Mouse (Mus musculus): ENCODE data around the gene Ctnna2.

The Ctnna2 gene

DNA sequence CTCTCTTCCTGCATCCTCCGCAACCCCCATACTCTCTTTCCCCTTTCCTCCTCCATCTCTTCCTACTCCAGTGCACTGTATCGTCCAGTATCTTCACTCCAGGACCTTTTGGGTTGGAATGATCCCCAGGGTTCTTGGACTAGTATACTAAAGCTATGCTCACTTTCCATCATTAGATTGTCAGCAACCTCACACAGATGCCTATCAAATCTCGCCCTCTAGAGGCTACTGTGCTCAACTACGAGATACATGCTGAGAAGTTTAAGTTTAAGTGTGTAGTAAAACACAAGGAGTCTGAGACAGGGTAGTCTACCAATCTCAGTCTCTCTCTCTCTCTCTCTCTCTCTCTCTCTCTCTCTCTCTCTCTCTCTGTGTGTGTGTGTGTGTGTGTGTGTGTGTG is 396.9 kb downstream of the Ctnna2 start:
- in situ Hi-C loops (cut with MseI, MboI) = no loop called here

DNA sequence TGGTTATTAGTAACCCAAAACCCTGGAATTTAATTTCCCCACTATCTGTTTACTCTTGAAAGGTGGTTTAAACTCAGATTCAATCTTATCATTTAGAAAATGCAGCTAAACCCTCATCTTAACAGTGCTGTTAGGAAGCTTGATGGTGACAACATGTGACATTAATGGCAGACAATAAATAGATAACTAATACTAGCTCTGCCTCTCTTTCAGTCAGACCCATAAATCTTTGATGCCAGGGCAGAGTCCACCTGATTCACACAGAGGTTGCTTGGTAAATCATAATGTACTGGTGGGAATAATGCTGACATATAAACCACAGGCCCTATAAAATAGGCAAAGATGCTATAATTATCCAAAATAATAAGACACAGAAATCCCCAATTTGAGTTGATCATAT is 398.6 kb downstream of the Ctnna2 start:
- in situ Hi-C loops (cut with MseI, MboI) = no loop called here

DNA sequence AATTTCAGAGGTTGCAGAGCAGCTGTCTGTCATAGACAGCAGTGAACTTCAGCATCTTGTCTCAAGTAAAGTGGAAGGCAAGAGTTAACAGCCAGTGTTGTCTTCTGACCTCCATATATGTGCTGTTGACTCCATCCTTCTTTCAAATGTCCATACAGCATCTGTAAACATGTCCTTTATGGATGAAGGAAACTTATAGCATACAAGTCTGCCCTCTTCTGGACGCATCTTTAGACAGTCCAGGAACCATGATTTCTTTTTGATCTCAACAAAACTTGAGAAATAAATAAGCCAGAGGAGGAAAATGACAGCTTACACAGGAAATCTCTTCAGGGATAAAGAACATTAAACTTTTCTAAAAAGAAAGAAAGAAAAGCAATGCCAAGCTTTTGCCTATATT is 400.9 kb downstream of the Ctnna2 start:
- in situ Hi-C loops (cut with MseI, MboI) = no loop called here

DNA sequence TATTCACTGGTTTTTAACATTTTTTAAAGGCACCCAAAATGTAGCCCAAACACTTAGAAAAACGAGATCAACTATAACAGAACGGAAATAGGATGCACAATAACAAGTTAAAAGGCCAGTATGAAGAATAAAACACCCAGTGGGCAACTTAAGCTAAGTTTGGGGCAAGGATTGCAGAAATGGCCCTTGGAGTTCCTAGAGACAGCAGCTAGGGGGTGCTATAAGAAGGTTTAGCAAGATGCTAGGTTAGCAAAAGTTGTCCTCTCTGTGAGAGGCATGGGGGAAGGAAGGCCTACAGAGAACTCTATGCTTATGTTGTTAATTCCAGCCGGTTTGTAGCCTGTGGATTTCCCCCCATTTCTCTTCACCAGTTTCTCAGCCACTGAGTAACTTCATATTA is 401.9 kb downstream of the Ctnna2 start:
- in situ Hi-C loops (cut with MseI, MboI) = no loop called here

DNA sequence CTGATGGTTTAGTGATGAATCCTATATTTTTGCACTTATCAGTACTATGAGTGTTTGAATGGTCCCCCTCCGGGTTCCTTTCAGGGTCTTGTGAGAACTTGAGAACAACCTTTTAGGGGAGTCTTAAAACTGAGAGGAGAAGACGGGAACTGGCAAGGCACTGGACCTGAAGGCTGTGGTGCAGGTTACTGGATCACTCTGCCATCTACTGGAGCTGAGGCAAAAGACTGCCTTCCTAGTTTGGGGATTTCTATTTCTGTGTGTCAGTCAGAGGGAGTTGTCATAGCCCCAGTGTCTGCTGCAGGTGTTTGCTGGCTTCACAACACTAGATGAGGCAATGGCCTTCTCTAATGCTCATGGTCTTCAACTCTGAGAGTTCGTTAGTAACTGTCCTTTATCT is 406.9 kb downstream of the Ctnna2 start:
- in situ Hi-C loops (cut with MseI, MboI) = no loop called here

DNA sequence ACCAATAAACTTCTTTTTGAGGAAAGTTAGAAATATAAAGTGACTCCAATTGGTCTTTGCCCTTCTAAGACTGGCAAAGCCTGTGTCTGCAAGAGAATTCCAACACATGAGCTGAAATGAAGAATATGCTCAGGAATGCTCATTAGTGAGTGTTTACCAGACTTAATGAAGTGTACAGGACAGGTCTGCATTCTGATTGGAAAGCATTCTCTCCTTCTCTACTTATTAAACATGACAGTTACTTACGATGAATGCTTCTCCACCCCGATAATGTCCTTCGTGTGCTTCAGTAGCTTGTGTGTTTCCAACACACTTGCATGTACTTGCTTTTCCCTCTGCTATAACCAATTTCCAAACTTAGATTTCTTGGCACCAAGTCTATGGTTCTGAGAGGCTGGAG is 409.6 kb downstream of the Ctnna2 start:
- in situ Hi-C loops (cut with MseI, MboI) = no loop called here

DNA sequence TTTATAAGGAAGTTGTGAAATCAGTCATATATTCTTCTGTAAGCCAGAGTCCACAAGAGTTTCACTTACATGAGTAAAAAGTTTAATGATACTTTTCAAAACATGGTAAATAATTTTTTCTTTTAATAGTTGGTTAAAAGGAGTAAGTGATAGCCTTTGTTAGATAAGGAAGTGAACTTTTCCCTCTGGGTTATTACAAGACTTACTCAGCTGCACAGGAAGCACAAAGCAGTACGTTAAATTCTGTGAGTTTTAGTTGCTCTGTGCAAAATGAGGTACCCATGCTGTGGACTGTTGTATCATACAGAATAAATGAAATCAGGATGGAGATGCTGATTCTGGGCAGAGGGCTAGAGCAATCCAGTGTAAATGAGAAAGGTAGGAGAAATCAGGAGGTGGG is 423.3 kb downstream of the Ctnna2 start:
- in situ Hi-C loops (cut with MseI, MboI) = no loop called here

DNA sequence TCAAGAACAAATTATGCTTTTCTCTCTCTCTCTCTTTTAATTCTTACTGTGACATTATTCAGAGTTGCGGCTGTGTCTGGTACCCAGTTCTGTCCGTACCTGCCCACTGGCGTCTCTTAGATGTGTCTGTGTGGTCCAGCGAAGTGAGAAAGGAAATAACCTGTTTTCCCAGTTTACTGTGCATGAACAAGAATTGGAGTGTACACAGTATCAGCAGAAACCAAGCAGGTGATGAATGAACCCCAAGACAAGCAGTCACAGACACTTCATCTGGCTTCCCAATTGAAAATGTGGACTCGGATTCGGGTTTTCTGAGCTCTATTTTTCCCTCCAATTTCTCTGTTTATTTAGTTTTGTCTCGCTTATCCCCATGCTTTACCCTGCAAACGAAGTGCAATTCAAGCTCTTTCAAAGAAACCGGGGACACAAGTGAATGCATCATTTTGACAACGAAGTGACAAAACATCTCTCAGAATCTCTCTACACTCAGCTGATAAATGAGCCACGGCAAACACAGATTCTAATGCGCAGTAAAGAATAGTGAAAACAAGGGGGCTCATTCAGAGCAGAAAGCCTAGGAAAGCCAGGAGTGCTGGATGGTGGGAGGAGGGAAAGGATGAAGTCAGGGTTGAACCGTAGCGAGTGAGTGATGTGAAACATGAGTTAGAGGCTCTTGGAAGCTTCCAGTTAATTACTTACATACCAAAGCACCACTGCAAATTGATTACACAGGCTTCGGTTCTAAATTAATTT is 442.3 kb downstream of the Ctnna2 start:
- in situ Hi-C loops (cut with MseI, MboI) = no loop called here

DNA sequence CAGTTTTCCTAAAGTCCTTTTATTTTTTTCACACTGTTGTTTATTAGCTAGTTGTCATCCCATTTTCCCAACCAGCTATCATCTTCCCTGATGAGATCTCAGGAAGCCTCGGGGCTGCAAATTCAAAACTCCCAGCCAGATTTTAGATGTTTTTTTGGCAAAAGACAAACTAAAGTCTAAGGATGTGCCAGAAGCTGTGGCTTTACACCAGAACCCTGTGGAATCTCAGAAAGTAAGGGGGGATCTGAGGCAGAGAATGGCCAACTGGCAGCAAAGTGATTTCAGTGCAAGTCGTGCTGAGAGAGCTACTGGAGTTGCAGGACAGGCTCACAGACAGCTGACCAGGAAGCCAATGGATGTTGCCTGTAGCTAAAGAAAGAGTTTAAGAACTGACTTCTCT is 451.9 kb downstream of the Ctnna2 start:
- in situ Hi-C loops (cut with MseI, MboI) = no loop called here

DNA sequence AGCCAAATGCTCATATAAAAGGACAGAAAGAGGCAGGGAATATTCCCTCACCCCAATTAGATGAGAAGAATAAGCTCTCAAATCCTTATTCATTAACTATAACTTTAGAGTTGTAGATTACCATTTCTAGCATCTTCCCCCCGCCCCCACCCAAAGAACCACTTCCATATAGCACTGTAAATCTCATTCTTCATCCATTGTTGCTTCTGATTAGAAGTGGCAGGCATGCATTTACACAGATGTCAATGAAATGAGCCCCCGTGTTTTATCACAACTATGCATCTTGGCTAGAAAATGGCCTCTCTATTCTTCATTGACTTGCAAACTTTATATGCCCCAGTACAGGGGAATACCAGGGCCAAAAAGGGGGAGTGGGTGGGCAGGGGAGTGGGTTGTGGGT is 457.7 kb downstream of the Ctnna2 start:
- in situ Hi-C loops (cut with MseI, MboI) = no loop called here

DNA sequence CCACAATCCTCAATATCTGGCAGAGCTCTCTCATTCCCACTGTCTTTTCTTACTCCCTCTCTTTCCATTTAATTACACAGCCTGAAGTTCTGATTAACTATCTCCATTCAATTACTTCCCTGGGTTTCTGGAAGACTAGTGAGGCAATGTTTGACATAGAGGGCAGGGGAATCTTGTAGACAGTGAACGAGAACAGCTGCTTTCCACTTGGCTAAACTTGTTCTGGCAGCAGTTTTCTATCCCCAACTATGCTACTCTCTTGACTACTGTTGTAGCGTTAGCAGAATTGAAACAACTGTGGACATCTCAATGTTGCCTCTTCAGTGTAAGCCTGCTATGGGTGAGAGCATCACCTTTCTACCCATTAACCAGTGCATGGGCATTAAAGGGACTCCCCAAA is 463.0 kb downstream of the Ctnna2 start:
- in situ Hi-C loops (cut with MseI, MboI) = no loop called here

DNA sequence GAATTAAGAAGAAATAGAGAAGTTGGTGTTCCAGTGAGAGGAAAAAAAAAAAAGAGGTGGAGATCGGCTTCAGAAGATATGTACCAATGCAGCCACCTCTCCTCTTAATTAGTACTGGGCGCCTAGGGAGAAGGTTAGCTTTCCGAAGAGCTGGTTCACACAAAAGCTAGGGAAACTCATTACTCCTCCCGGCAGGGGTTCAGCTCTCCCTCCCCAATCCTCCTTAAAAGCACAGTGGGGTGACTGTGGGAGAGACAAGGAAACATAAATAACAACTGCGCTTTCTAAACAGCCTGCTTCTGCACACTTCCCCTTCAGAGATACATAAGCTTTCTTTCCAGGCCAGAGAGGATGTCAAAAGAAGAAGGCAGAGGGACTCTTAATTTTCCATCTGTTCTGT is 467.7 kb downstream of the Ctnna2 start:
- in situ Hi-C loops (cut with MseI, MboI) = no loop called here

DNA sequence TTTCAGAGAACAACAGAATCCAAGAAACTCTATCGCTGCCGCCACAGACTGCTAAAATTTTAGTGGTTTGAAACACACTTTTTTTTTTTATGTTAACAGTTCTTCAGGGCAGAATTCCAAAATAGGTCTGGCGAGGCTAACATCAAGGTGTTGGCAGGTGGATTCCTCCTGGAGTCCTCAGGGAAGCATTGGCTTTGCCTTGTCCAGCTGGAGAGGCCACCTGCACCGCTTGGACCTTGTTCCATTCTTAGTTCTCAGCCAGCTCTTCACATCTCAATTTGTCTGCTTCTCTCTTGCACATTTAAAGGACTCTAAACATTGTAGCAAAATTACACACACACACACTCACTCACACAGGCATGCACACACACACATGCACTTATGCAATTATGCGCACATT is 487.8 kb downstream of the Ctnna2 start:
- in situ Hi-C loops (cut with MseI, MboI) = no loop called here

DNA sequence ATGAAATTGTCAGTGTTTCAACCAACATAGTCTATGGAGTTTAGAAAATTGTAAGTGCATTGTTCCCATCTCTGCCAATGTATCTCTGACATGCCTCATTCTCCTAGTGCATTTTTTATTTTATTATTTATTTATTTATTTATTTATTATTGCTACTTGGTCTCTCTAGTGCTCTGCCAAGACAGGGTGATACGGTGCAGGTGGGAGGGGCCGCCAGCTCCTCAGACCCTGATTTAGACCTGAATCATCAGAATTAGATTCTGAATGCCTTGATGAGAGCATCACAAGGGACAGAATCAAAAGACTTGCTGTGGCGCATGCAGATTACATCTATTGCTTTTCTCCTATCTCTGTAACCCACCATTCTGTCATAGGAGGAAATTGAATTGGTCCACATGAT is 492.8 kb downstream of the Ctnna2 start:
- in situ Hi-C loops (cut with MseI, MboI) = no loop called here

DNA sequence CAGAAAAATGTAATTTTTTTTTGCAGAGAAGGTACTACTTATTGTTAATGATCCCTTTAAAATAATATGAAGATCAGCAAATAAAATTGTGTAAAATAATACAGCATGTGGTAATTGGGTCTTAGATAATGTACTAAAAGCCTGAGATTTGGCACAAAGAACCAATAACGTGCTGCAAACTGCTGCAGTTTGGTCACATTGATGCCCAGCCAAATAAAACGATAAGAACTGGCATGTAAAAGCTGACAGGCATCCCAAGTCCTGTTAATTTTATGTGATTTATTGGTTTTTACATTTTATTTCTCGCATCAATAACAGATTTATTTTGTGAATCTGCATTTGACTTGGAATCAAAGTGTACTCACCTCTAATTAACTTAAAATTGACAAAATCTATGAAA is 497.4 kb downstream of the Ctnna2 start:
- in situ Hi-C loops (cut with MseI, MboI) = no loop called here

DNA sequence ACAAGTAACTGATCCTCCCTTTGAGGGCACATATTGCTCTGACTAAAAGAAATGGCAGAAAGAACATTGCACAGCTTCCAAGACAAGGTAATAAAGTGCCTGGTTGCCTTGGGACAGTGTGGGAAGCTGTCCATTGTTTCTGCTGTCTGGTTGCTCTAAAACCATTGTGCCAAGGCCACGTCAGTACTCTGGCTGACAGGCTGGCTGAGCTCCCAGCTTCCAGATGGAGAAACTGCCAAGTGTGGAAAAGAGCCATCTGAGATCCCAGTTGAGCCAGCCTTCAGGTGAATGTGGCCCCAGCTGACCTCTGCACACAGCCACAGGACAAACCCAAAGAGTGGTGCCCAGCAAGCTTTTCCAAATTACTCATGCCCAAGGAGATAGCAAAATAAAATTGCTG is 504.1 kb downstream of the Ctnna2 start:
- in situ Hi-C loops (cut with MseI, MboI) = no loop called here

DNA sequence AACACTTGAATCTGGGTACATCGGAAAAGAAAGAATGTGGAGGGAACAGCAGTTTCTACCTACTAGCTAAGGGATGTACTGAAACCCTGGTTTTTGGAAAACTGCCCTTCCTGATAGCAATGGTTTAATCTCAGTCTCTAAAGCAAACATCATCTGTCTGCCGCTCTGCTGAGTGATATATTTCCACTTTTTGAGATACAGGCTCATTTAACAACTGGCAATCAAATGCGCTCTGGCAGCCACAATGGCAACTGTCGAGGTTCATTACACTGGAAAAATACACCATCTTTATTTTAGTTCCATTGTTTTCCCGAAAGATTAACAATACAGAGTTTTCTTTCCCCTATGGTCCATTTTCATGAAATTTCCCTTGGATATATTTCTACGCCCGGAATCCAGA is 506.2 kb downstream of the Ctnna2 start:
- in situ Hi-C loops (cut with MseI, MboI) = no loop called here

DNA sequence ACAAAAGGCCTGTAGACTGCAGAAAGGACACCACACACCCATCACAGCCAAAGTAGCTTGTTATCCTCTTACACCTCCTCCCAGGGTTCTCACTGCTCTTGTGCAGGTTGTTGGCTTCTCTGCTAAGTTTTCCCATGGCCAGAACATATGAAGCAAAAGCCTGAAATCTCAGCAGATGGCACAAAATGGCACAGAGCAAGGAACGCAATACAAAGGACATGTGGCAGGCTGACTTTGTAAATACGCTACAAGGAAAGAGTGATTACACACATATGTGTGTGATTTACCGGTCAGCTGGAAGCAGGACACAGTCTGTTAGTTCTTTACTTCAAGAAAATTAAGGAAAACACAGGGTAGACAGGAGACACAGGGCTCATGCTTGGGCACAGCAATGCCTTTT is 511.4 kb downstream of the Ctnna2 start:
- in situ Hi-C loops (cut with MseI, MboI) = no loop called here

DNA sequence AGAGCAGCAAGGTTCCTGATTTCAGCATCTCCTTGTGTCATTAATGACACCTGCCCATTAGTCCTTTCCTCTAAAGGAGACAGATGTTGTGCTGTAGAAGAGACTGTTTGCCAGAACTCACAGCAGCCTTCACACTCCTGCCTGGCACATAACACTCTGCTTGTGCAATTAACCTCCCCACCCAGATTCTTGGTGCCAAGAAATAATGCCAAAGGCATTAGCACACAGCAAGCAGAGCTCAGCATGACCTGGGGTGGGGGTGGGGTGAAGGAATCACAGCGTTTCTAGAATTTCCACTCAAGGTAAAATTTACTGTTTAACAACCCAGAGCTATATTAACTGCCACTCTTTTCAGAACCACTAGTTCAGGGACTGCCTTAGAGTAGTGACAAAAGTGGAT is 516.8 kb downstream of the Ctnna2 start:
- in situ Hi-C loops (cut with MseI, MboI) = no loop called here

DNA sequence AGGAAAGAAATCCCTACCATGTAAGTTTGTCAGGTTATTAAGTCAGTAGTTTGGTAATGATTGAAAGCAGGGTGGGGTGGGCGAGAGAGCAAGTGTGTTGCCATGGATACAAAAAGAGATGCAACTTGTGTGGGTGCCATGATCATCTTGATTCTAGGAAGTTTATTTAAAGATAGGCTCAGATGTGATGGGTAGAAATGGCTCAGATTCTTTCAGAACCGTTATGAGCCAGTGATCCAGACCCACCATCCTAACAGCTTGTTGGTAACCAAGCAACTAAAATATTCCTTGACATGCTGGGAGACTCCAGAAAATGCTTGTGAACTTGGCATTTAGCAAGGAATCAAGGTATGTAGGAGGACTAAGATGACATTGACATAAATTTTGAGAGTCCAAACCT is 521.6 kb downstream of the Ctnna2 start:
- in situ Hi-C loops (cut with MseI, MboI) = no loop called here

DNA sequence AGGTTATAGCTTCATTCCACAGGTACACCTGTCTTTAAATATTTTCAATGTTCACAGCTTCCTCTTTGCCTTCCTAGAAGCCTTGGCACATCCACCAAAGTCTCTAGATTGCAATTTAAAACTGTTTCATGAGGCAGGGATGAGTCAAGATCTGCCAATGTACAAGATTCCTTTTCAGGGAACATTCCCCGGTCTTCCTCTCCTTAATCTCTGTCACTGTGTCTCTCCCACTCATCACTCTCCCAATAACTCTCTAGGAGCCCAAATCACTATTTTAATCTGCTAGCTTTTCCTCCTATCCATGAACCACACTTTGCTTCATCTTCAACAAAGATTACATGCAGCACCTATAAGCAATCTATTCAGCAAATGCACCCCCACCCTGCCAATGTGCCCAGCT is 532.6 kb downstream of the Ctnna2 start:
- in situ Hi-C loops (cut with MseI, MboI) = no loop called here

DNA sequence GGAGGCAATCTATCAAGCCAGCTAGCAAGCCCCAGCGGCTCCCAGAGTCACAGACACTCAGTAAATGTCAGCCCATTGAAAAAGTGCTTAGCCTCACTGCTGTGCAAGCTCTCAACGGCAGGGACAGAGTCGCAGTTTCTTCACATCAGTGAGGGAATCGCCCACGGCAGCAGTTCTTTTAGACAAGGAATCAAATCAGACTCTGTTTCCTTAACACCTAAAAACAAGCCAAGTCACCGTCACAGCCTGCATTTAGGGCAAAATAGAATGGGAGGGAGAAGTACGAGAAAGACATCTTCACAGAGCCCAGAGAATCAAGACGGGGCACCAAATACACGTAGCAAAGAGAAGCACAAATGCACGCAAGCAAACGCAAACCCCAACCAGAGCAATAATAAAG is 535.6 kb downstream of the Ctnna2 start:
- in situ Hi-C loops (cut with MseI, MboI) = no loop called here

DNA sequence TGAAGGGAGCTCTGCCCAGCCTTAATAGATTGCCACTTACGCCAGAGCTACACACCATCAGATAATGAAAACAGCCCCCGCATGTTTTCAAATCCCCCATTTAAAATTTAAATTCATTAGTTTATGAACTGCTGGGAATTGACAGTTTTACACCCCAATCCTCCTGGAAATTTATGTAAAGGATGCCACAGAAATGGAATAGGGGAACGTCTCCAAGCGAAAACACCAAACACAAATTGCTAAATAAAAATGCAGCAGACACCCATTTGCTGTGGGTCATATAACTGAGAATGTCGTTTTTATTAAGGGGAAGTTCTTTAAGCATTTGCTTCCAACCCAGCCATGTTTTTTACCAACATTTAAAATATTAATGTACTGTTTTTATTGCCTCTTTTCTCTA is 538.4 kb downstream of the Ctnna2 start:
- in situ Hi-C loops (cut with MseI, MboI) = no loop called here

DNA sequence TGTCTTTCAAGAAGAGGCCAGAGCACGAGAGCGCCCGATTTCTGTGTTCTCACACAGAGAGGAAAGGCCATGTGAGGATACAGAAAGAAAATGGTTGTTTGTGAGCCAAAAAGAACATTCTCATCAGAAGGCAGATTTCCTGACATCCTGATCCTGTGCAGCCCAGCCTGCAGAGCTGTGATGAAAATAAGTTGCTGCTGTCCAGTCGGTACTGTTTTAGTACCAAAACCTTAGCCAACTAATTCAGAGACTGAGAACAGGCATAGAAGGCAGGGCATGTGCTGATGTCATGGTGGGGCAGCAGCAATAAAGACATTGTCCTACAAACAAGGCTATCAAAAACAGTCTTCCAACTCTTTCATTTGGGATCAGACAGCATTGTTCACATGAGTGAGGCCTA is 549.1 kb downstream of the Ctnna2 start:
- in situ Hi-C loops (cut with MseI, MboI) = no loop called here

Data from mouse trophoblast stem cell (cell line).